Mouse (Mus musculus): Measurements from ENCODE around the gene Syt7.

- TF ChIP-seq CTCF (IDR thresholded peaks at IDR 0.05; ENCODE audit: extremely low read depth, insufficient read length, insufficient replicate concordance, low read depth, low read length): no peak
- TF ChIP-seq POLR2A (IDR thresholded peaks at IDR 0.05; ENCODE audit: low read depth, low read length): no peak
Observed at GRCm38 (mm10) chr19:10339271-10339670, 49.6 kb upstream of the Syt7 start.

Data from small intestine, adult 2 months (tissue).